In genomic region chr12:86923837-86924236, GRCm38 (mm10) we compare ENCODE assay signal across 9 mouse cellular contexts. TPM values are rescaled to one million over a fixed set of nuclear protein-coding genes. Genes with fewer than 3 reads are reported as not detected.
A peak's percentile ranks its signal among the peaks of the same experiment; 100 is the strongest.
DNase-seq lines count a peak whose midpoint lies in the region; ATAC-seq and TF ChIP-seq lines count a peak whose summit lies in the region.
"Had no signal": no experiment of that assay in that cellular context is flagged by ENCODE, and none has a peak within 500 bp of the region (broad histone marks: within the 10 kb centered on the region; RNA-seq: fewer than 3 reads in every experiment).

No protein-coding gene starts in this region.

- TF ChIP-seq EP300 in MEL (IDR thresholded peaks at IDR 0.05; ENCODE audit: low read depth in 1 of 2, low read length in 2 of 2) = no peak

- no peak overlapping the region for H3K27ac ChIP-seq in MEL (ENCODE audit: control insufficient read depth, low read depth, low read length)
- H3K27ac ChIP-seq in forebrain, postnatal 0 days (ENCODE audit: low read depth, low read length) = peak overlapping the region; percentile 62
- H3K27ac ChIP-seq: limb, embryonic 15.5 days had no signal

- TF ChIP-seq RAD21 in MEL (IDR thresholded peaks at IDR 0.05; ENCODE audit: low read depth, low read length) = peak; percentile 98

- no peaks in the 10 kb centered on the region for H3K36me3 ChIP-seq in MEL (ENCODE audit: control insufficient read depth in 1 of 2, insufficient read depth in 2 of 2, low read length in 2 of 2)
- no peaks in the 10 kb centered on the region for H3K36me3 ChIP-seq in forebrain, postnatal 0 days (ENCODE audit: insufficient read depth)
- H3K36me3 ChIP-seq: limb, embryonic 15.5 days had no signal

- no peak for TF ChIP-seq POLR2A in MEL (IDR thresholded peaks at IDR 0.05; ENCODE audit: control insufficient read depth in 1 of 2, insufficient read depth in 1 of 2, low read depth in 1 of 2, low read length in 2 of 2, poor library complexity in 1 of 2)

- H3K4me1 ChIP-seq in MEL (ENCODE audit: control insufficient read depth in 1 of 2, insufficient read depth in 2 of 2, low read length in 2 of 2) = no peaks in the 10 kb centered on the region
- H3K4me1 ChIP-seq in forebrain, postnatal 0 days (ENCODE audit: insufficient read depth) = peaks cover 10% of the 10 kb centered on the region; the same call in 1 of the 2 replicates

- H3K79me2 ChIP-seq in MEL (ENCODE audit: control insufficient read depth, insufficient read depth, low read length, poor library complexity) = no peaks in the 10 kb centered on the region

- peaks cover 0 to 3% of the 10 kb centered on the region in 2 experiments; a peak in 1 of 4 replicates for H3K27me3 ChIP-seq in MEL (ENCODE audit: control insufficient read depth in 1 of 2, insufficient read depth in 2 of 2, low read length in 2 of 2)
- H3K27me3 ChIP-seq in forebrain, postnatal 0 days (ENCODE audit: insufficient read depth, low read length) = no peaks in the 10 kb centered on the region
- H3K27me3 ChIP-seq: limb, embryonic 15.5 days had no signal

- no peaks in the 10 kb centered on the region for H3K9me3 ChIP-seq in MEL (replicated peaks; ENCODE audit: insufficient read depth, low read length)
- H3K9me3 ChIP-seq in forebrain, postnatal 0 days (ENCODE audit: low read length) = 0 out of 2 replicates have a peak, but pooled peaks cover 6% of the 10 kb centered on the region
- H3K9me3 ChIP-seq: limb, embryonic 15.5 days had no signal

- TF ChIP-seq CTCF in MEL (IDR thresholded peaks at IDR 0.05 in 2 of 3, conservative IDR thresholded peaks at IDR 0.05 in 1 of 3; ENCODE audit: control insufficient read depth in 1 of 3, insufficient read depth in 1 of 3, low read depth in 2 of 3, low read length in 3 of 3, poor library complexity in 1 of 3, severe bottlenecking in 1 of 3) = peak; percentile 86 to 100 (median 86)
- peak; percentile 96 for TF ChIP-seq CTCF in forebrain, postnatal 0 days (IDR thresholded peaks at IDR 0.05; ENCODE audit: low read depth)

- H3K4me3 ChIP-seq in MEL (ENCODE audit: control insufficient read depth in 1 of 2, insufficient read depth in 1 of 2, low read depth in 2 of 2, low read length in 2 of 2) = no peak overlapping the region
- H3K4me3 ChIP-seq in forebrain, postnatal 0 days (ENCODE audit: low read depth, low read length) = no peak overlapping the region
- H3K4me3 ChIP-seq: limb, embryonic 15.5 days had no signal

- H3K4me2 ChIP-seq in forebrain, postnatal 0 days (ENCODE audit: low read depth) = no peak overlapping the region
- H3K4me2 ChIP-seq: limb, embryonic 15.5 days had no signal

- no peak overlapping the region for H3K9ac ChIP-seq in MEL (ENCODE audit: control insufficient read depth, low read depth, low read length, poor library complexity, severe bottlenecking)
- H3K9ac ChIP-seq in forebrain, postnatal 0 days = 0 out of 2 replicates have a peak overlapping the region, but pooled peaks have one; percentile 6
- H3K9ac ChIP-seq: limb, embryonic 15.5 days had no signal

- 3% methylated on average over 5 of the region's 5 CpGs for WGBS in forebrain, postnatal 0 days

- peak; percentile 83 for ATAC-seq in forebrain, postnatal 0 days
- ATAC-seq in hematopoietic stem cell, adult 5-6 weeks (replicated peaks in 1 of 2; ENCODE audit: insufficient read depth in 1 of 2, low FRiP score in 2 of 2, low TSS enrichment in 1 of 2, low read depth in 1 of 2, poor library complexity in 2 of 2, severe bottlenecking in 2 of 2) = peak; percentile 77 to 87

- DNase-seq in MEL (ENCODE audit: low read depth, low spot score) = peak; percentile 78
- peak; percentile 83 to 91 for DNase-seq in cerebellum, adult 18-20 months
- DNase-seq in forebrain, postnatal 0 days = peak; percentile 91
- DNase-seq in layer of hippocampus, adult 9-11 months = peak; percentile 67
- DNase-seq in lung, postnatal 10 days = peak; percentile 90
- DNase-seq in ovary, postnatal 36 days (ENCODE audit: low spot score) = peak; percentile 67
- peak; percentile 77 for DNase-seq in thymus, postnatal 14 days

TF ChIP-seq in MEL, 35 proteins besides CTCF, POLR2A, EP300 and RAD21:
- TF ChIP-seq MAFK (IDR thresholded peaks at IDR 0.05; ENCODE audit: borderline replicate concordance, low read depth, low read length) (no peak), TAL1 (IDR thresholded peaks at IDR 0.05; ENCODE audit: low read length) (no peak), ZC3H11A (IDR thresholded peaks at IDR 0.05; ENCODE audit: low read depth, low read length) (peak; percentile 99), KAT2A (conservative IDR thresholded peaks at IDR 0.05; ENCODE audit: low read depth, low read length) (no peak), USF2 (IDR thresholded peaks at IDR 0.05; ENCODE audit: borderline replicate concordance in 1 of 2, insufficient read depth in 1 of 2, low read depth in 1 of 2, low read length in 2 of 2) (no peak), ELF1 (IDR thresholded peaks at IDR 0.05; ENCODE audit: low read depth, low read length) (no peak), SMC3 (IDR thresholded peaks at IDR 0.05; ENCODE audit: low read depth, low read length) (peak; percentile 99), MAX (IDR thresholded peaks at IDR 0.05; ENCODE audit: low read length) (no peak)

RNA-seq across cellular contexts. Expression of gene Cipc, which starts 23.0 kb away (rescaled TPM):
- total RNA-seq in MEL (2012; rRNA removed) = 22.5 and 24.8 TPM in 2 replicates
- polyA plus RNA-seq in MEL (2012; ENCODE audit: insufficient read depth in 1 of 2, insufficient read length in 2 of 2, low read depth in 1 of 2, low replicate concordance in 2 of 2, missing spikeins in 1 of 2) = 10 to 100 TPM; 27.5 to 98.1 TPM
- total RNA-seq in forebrain, postnatal 0 days (2014; rRNA removed) = 53.1 and 62.9 TPM in 2 replicates
- polyA plus RNA-seq in forebrain, postnatal 0 days (2015; fragmentation: Nextera tagmentation; extraction: Ambion mirVana) = 28.4 and 38.1 TPM in 2 replicates
- 17.6 and 24.0 TPM in 2 replicates for total RNA-seq in hematopoietic stem cell, adult 5-6 weeks (2017)

RNA-seq across cellular contexts. Expression of gene Irf2bpl, which starts 39.2 kb away (rescaled TPM):
- total RNA-seq in MEL (2012; rRNA removed) = 6.9 and 8.2 TPM in 2 replicates
- 1 to 10 TPM in 1 of 2 experiments, not detected in 1; 8.0 TPM for polyA plus RNA-seq in MEL (2012; ENCODE audit: insufficient read depth in 1 of 2, insufficient read length in 2 of 2, low read depth in 1 of 2, low replicate concordance in 2 of 2, missing spikeins in 1 of 2)
- total RNA-seq in forebrain, postnatal 0 days (2014; rRNA removed) = 134 and 161 TPM in 2 replicates
- 86.3 and 95.7 TPM in 2 replicates for polyA plus RNA-seq in forebrain, postnatal 0 days (2015; fragmentation: Nextera tagmentation; extraction: Ambion mirVana)
- 4.2 and 5.6 TPM in 2 replicates for total RNA-seq in hematopoietic stem cell, adult 5-6 weeks (2017)

Comparison
In these comparisons a context has a peak if more than half of its experiments do, and no peak if none do; other contexts are left out.
1. RNA of gene Irf2bpl, which starts 39.2 kb away (total RNA-seq): 134 to 161 TPM in forebrain, postnatal 0 days; 6.9 to 8.2 TPM in MEL and 4.2 to 5.6 TPM in hematopoietic stem cell, adult 5-6 weeks; every median in the first group is over 10 times any median in the second.
2. Peak in every context shown above with its lines, with median percentiles within 50 percentile points of each other: DNase-seq.